Mouse (Mus musculus) lung, postnatal 0 days (tissue): ENCODE data around the gene Cypt15. TPM values are rescaled to one million over a fixed set of nuclear protein-coding genes. Genes with fewer than 3 reads are reported as not detected.
"Not testable (repeated sequence)": the region's sequence is repeated elsewhere in the genome, so short reads cannot be mapped to it uniquely, and the experiment has no call there.

Experiments used
- ATAC-seq: fragments of 200-750 bp; cut with Nextera tagmentation; 2 replicates; pipeline ENCODE4 v1.8.0; 2017; ENCODE audit warnings: moderate library complexity
- DNase-seq: peaks from one replicate; pipeline ENCODE4 v3.0.0-alpha.2; 2016; ENCODE audit warnings: low spot score
- H3K27ac ChIP-seq: fragments of 300-500 bp; sonication (generic); 2 replicates; pipeline ENCODE4 v1.5.1; 2014; ENCODE audit warnings: antibody characterized with exemption, mild to moderate bottlenecking, low read length, mixed read lengths
- H3K27me3 ChIP-seq: fragments of 300-500 bp; sonication (generic); replicated peaks from 2 replicates; pipeline ENCODE4 v1.6.1; 2014; ENCODE audit warnings: low read length, mixed read lengths; ENCODE audit not compliant: insufficient read depth
- H3K36me3 ChIP-seq: fragments of 300-500 bp; sonication (generic); 2 replicates; pipeline ENCODE4 v1.6.1; 2014; ENCODE audit warnings: low read length, mixed read lengths; ENCODE audit not compliant: insufficient read depth
- H3K4me1 ChIP-seq: fragments of 300-500 bp; sonication (generic); 2 replicates; pipeline ENCODE4 v1.6.1; 2014; ENCODE audit warnings: antibody characterized with exemption, low read depth, low read length, mixed read lengths; ENCODE audit not compliant: insufficient read depth
- H3K4me2 ChIP-seq: fragments of 300-500 bp; sonication (generic); replicated peaks from 2 replicates; pipeline ENCODE4 v1.6.1; 2014; ENCODE audit warnings: low read depth, mild to moderate bottlenecking, low read length, moderate library complexity, mixed read lengths
- H3K4me3 ChIP-seq: fragments of 300-500 bp; sonication (generic); 2 replicates; pipeline ENCODE4 v1.5.1; 2014; ENCODE audit warnings: low read depth, low read length
- H3K9ac ChIP-seq: fragments of 300-500 bp; sonication (generic); replicated peaks from 2 replicates; pipeline ENCODE4 v1.6.1; 2014; ENCODE audit warnings: low read depth, mild to moderate bottlenecking
- H3K9me3 ChIP-seq: fragments of 300-500 bp; sonication (generic); 2 replicates; pipeline ENCODE4 v1.6.1; 2016; ENCODE audit warnings: low read length, mixed read lengths
- CTCF ChIP-seq: IDR thresholded peaks from 2 replicates; pipeline ENCODE4 v1.5.1; 2016; ENCODE audit warnings: antibody characterized with exemption, mild to moderate bottlenecking
- EP300 ChIP-seq: IDR thresholded peaks from 2 replicates; pipeline ENCODE4 v1.6.1; 2016; ENCODE audit warnings: antibody characterized with exemption, mild to moderate bottlenecking, control low read depth
- whole genome bisulfite sequencing: fragments of 180-500 bp; shearing (Covaris S2); extraction: QIAGEN DNeasy Blood & Tissue Kit; methylation state at CpG from one replicate; pipeline ENCODE4 v1.1.7; 2014; 5-methylcytosine and 5-hydroxymethylcytosine counted together
- polyA plus RNA-seq: library from polyadenylated mRNA; unstranded; fragments of >200 nt; fragmentation: Nextera tagmentation; extraction: Ambion mirVana; gene quantifications from 2 replicates; pipeline ENCODE4 v1.2.1, GENCODE M21; 2015

The Cypt15 gene
- not detected in 2 replicates for polyA plus RNA-seq

- H3K9me3 ChIP-seq, H3K9ac ChIP-seq, H3K27ac ChIP-seq, H3K27me3 ChIP-seq, H3K4me3 ChIP-seq, H3K4me1 ChIP-seq, H3K36me3 ChIP-seq, ATAC-seq, H3K4me2 ChIP-seq, DNase-seq: not testable (repeated sequence)
- 58% methylated on average over 1 of the region's 1 CpGs for WGBS
Measured at GRCm38 (mm10) chrX:39345967-39346366, at the start of gene Cypt15. Cypt15 (plus strand) TSS chrX:39346267.

- 65% methylated on average over 2 of the region's 2 CpGs for WGBS
- no peak overlapping the region for H3K4me3 ChIP-seq
Measured at GRCm38 (mm10) chrX:39370932-39371331, 24.9 kb downstream of the Cypt15 start.

GRCm38 (mm10) chrX:39378830-39379229 is 32.8 kb downstream of the Cypt15 start:
- Histone ChIP-seq H3K36me3 (no peaks in the 10 kb centered on the region), H3K4me3 (no peak overlapping the region), H3K4me1 (no peaks in the 10 kb centered on the region), H3K4me2 (no peak overlapping the region), H3K27me3 (no peaks in the 10 kb centered on the region), H3K9me3 (no peaks in the 10 kb centered on the region), H3K9ac (no peak overlapping the region), H3K27ac (no peak overlapping the region)
- DNase-seq (no peak), ATAC-seq (no peak)
- TF ChIP-seq CTCF (no peak), EP300 (no peak)
- WGBS = 54% methylated on average over 2 of the region's 2 CpGs

More at GRCm38 (mm10) chrX:39370932-39371331, 24.9 kb downstream of the Cypt15 start:
- H3K27me3 ChIP-seq = no peaks in the 10 kb centered on the region
- DNase-seq (no peak), ATAC-seq (no peak)
- no peaks in the 10 kb centered on the region for H3K4me1 ChIP-seq
- H3K9ac ChIP-seq = no peak overlapping the region
- no peaks in the 10 kb centered on the region for H3K9me3 ChIP-seq
- no peak overlapping the region for H3K4me2 ChIP-seq
- no peaks in the 10 kb centered on the region for H3K36me3 ChIP-seq
- H3K27ac ChIP-seq = no peak overlapping the region
- TF ChIP-seq CTCF = no peak
- TF ChIP-seq EP300 = no peak

- TF ChIP-seq EP300 (no peak), CTCF (no peak)
- Histone ChIP-seq H3K36me3 (no peaks in the 10 kb centered on the region), H3K4me1 (no peaks in the 10 kb centered on the region), H3K4me3 (no peak overlapping the region), H3K9me3 (no peaks in the 10 kb centered on the region), H3K27ac (no peak overlapping the region), H3K9ac (no peak overlapping the region), H3K4me2 (no peak overlapping the region), H3K27me3 (no peaks in the 10 kb centered on the region)
- no peak for ATAC-seq
- 46% methylated on average over 2 of the region's 2 CpGs for WGBS
- no peak for DNase-seq
Measured at GRCm38 (mm10) chrX:39383806-39384205, 37.7 kb downstream of the Cypt15 start.
